Mouse (Mus musculus) right cerebral cortex, postnatal 14 days (tissue): ENCODE data around the gene Slc52a3.
A peak's percentile ranks its signal among the peaks of the same experiment; 100 is the strongest.
"Not testable (repeated sequence)": the region's sequence is repeated elsewhere in the genome, so short reads cannot be mapped to it uniquely, and the experiment has no call there.

Experiments
- DNase-seq: peaks from one replicate; pipeline ENCODE4 v3.0.0; 2022

Gene Slc52a3

DNA sequence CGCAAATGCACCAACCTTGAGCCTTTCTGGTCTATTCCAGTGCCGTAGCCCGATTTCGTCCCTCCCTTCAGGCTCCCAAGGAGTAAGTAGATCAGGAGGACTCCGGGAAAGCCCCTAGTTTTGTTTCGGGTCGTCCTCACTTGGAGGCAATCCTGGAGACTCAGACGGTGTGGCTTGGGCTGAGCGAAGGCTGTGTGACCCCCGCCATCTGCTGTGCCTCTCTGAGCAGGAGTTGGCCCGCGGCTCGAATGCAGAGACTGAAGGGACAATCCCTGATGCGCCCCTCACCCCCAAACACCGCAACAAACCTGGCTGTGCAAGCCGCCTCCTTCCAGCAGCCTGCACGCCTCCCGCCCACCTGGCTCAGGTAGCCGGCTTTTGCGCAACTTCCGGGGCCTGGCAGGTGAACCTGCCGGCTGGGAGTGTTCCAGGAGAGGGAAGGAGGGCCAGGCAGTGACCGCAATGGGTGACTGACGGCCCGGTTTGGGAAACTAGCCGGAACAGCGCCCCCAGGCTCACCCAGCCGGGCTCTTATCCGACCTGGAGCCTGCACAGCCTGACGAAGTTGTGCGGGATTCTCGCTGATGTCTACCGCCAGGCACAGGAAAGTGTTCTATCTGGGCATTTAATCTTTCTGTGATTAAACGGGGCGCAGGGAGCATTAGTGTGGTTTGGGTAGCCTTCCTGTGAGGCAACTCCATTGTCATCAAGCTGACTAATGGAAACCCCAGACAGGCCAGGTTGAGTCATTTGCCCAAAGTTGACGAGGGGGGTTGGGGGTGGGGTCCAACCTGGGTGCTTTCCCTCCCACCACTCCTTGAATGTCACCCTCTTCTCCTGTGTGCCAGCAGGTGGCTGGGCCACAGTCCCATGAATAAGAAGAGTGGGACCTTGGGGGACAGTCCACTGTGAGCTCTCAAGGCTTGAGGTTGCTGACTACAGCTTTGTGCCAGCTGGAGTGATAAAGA, 22.4 kb upstream of the Slc52a3 start:
- no peak for DNase-seq

DNA sequence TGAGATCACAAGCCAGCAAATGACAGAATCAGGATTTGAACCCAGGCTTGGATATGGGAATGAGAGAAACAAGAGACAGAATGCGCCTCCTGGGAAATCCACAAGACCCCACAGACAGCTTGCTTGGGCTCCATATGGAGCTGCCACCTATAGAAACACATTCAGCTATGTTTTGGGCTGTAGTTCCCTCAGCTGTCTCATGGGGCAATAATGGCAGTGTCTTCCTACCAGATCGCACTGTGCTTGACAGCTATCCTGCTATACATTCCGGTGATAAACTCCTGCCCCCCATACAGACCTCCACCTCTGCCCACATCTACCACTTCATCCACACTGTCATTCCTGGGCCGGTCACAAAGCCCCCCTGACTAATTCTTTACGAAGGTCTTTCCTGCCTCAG, 21.0 kb upstream of the Slc52a3 start:
- no peak for DNase-seq

DNA sequence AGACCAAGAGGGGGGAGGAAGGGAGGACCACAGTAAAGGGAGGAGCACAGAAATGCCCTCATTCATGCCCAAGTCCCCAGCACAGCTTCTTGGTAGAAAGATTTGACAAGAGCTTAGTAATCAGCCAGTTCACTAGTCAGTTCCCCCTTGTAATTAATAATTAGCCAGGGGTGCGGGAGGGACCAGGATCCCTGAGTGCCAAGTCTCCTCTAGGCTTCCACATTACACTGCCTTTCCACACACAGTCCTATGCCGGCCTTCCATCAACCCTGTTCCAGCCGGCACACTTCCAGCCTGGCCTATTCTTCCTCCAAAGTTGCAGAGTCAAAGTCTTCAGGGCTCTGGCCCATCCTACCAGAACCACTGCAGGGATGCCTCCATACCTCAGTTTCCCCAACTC, 20.2 kb upstream of the Slc52a3 start:
- no peak for DNase-seq

DNA sequence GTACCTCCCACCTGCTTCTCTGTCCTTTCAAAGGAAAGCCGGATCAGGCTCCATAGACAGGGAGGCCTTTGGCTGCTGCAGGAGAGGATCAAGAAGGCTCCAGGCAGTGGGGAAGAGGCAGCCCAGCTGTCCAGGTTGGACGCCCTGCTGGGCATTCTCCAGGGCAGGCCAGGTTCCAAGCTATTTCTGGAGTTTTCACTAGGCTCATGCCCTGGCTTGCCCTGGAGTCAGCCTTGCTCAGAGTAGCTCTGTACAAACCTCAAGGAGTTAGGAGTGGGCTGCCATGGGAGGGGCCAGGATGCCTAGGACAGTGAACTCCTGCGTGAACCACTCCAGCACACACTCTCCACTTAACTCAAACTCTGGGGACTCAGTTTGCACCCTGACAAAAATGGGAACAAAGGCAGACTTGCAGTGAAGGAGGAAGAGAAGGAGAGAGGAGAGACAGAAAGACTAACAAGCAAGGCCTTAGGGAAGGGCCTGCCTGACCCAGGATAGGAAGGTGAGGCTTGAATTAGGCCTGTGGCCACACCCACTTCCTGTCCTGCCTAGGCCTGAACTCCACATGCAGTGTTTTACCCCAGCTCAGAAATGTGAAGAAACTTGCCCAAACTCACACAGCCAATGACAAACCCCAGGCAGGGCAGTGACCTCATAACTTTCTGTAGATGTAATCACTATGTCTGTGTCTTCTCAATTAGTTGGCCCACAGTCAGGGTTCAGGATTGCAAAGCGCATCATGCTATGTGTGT, 18.4 kb upstream of the Slc52a3 start:
- no peak for DNase-seq

DNA sequence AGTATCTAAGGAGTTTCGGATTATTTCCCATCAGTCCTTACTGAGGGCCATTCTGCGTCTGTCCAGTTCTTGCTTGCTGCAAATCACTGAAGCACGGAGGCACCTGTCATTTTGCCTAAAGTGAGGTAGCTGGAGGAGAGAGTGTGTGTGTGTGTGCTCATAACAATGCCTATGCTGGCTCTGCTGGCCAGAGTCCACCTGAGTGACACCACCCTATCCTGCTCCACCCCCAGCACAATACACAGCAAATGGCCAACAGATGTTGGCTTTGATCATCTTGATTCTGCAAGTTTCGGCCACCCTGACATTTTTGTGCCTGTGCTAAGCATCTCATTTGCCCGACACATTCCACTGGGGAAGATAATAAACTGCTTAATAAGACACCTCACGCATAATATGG, 17.8 kb upstream of the Slc52a3 start:
- DNase-seq = no peak

DNA sequence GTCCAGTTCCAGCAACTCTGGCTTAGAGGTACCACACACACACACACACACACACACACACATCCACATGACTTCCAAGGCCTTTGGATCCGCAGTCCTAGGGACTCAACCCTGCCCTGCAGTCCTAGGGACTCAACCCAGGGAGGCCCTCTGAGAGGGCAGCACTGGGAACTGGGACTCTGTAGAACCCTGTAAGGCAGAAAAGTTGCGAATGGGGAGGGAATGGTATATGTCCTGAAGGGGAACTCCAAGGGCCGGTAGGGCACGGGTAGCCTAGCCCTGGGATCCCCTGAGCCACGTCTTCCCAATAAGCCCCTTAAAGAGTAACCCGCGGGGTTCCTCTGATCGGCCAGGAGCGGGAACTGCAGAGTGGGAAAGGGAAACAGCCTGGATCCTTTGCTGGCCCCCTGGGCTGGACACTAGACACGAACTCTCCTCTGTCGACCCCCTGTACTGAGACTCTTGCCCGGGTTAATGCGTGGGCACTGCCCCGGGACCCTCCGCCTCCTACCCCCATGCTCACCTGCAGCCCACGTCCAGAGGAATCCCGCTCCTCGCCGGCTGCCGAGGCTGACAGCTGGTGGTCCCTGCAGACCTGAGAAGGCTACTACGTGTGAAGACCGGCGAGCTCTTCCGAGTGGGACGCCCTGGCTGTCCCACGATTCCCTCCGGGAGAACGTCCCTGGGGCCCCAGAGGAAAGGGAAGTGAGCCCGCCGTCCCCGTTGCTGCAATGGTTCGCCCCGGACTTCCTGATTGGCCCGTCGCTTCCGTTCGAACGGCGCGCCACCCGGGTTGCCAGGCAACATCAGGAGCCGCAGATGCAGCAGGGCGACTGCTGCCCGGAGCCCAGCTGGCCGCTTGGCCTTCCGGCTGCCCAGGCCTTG, 16.6 kb upstream of the Slc52a3 start, which contains the start of gene Fam110a:
Gene Fam110a, minus strand, starts transcription at position 750 of the 885 bp plus-strand sequence.
- DNase-seq = peak; percentile 93

DNA sequence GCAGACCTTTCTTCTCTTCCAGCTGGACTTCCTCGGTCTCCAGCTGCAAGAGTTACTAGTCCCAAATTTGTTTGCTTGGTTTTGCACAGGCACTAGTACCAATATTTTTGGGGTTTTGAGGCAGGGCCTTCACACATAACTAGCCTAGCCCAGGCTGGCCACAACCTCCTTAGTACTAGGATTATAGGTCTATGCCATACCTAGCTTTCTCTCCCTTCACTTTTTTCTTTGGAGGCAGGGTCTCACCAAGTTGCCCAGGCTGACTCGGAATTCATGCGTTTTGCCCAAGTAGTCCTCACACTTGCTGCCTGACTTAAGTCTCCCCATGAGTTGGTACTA, 16.0 kb upstream of the Slc52a3 start:
- no peak for DNase-seq

DNA sequence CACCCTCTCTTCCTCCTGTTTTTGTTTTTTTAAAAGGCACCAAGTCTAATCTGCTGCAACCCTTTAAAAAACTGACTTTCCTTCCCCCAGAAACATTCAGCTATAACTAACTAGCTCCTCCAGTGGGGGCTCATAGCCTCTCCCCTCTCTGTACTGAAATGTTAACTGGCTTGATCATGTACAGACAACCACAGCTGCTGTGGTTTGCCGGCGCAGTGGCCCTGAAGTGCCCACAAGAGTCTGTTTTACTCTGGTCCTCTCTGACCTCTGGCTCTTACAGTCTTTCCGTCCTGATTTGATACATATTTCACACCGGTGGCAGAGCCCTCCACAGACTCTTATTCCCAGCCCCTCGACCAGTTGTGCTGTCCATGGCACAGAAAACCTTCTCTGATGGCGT, 15.0 kb upstream of the Slc52a3 start:
- DNase-seq = no peak

DNA sequence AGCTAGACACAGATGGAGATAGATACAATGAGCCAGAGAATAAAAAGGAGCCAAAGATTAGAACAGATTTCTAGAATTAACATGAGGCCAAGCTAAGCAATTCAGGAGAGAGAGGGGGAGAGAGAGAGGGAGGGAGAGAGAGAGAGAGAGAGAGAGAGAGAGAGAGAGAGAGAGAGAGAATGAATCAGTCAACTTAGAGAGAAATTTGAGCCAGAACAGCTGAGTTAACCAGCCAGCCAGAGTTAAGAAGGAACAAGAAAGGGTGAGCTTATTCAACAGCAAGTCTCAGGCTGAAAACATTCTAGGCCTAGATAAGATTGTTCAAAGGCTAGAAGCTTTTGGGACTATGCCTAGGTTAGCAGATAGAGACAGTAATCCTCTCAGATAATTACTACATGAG, 13.8 kb upstream of the Slc52a3 start:
- no peak for DNase-seq

DNA sequence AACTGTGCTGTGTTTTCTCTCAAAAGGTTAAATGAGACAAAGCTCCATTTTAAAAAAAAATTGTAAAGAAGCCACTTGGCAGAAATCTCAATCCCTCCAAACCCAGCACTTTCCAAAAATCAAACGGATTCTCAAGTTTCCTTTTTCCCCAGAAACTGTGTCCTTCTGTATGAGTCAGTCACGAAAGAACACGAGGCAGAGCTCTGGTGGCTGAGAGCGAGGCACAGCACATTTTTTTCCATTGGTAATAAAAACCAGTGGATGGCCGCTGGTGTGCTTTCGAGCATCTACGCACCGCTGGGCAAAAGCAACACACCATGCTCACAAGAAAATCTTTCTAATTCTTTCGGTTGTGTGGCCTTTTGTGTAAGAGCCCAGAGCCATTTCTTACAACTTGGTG, 12.3 kb upstream of the Slc52a3 start:
- no peak for DNase-seq

DNA sequence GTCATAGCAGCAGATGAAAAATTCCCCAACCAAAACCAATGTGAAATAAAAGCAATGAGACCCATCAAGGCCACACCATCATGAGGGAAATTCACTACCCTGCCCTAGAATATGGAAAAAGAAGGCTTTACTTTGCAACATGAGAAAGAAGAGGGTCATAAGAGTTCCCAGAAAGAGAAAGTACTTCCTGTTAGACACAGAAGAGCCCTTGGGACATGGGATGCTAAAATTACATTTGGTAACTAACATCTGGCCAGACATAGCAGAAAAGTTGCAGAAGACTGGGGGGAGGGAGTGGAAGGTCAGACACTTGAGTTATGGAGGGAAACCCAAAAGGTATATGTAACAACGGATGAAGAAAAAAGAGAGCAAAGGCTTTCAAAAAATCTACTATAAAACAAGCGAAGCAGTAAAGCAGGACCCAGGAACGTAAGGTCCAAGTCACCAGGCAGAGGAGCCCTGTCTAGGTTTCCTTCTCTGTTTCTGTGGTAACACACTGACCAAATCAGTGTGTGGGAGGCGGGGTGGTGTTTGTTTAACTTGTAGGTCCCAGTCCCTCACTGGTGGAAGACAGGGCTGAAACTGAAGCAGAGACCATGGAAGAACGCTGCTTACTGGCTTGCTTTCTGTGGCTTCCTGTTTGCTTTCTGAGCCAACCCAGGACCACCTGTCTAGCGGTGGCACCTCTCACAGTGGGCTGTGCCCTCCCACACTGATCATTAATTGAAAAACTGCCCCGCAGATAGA, 10.7 kb upstream of the Slc52a3 start:
- no peak for DNase-seq

DNA sequence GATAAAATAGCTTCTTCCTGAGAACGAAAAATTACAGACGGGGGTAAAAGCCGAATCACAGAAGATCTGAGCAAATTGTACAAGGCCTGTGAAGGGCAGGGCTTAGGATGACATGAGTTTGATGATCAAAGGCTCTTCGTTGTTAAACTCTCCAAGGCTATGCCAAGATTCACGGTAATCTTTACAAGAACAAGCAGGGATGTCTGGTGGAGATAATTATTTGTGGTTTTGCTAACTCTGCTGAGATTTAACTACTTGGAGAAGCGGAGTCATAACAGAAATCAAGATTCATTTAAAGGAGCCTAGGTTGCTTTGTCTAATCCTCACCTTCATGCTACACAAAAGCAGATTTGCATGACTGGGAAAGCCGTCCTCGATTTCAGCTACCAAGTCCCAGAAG, 9.4 kb upstream of the Slc52a3 start:
- DNase-seq = no peak

DNA sequence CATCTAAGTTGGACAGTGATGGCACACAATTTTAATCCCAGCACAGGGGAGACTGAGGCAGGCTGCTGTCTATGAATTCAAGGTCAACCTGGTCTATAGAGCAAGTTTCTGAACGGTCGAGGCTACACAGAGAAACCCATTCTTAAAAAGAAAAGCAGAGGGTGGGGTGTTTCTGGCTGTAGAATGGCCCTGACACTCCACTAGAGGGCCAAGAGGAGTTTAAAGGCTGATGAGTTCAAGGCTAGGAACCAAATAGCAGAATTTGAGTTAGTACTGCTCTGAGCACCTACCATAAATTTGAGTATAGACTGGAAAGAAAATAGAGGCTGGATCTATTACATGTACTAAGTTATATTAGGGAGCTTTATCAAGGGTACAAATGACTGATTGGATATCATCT, 7.3 kb upstream of the Slc52a3 start:
- DNase-seq = no peak

DNA sequence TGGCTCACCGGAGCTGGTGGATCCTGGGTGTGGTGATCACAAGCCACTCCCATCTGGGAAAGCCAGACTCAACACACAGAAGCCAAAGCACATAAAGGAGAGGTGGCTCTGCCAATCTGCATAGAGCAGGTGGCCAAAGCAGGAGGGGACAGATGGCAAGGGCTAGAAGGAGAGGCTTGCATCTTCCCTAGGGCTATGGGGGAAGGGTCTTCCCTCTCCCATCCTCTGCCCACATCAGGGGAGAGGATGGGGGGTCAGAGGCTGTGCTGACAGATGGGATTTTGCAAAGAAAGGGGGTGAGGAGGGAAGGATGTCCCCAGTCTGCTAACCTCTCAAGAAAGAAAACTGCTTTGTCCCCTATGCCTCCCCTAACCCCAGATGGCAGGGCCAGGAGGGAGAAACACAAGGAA, 5.3 kb upstream of the Slc52a3 start:
- no peak for DNase-seq

DNA sequence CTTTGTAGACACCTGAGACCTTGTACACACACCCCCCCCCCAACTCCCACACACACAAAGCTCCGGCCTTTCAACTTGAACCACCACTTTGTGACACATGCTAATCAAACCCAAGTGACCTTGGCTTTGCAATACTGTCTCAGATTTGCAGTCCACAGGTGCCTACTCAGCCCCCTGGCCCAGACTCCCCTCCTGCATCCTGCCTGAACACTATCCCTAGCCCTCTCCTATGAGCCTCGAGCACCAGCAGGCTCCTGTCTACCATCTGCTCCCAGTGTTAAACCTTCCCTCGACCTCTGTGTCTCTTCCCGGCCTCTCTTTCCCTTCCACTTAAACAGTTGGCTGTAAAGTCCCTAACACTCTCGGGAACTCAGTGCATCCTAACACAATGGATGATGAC, 4.9 kb upstream of the Slc52a3 start:
- DNase-seq = no peak

DNA sequence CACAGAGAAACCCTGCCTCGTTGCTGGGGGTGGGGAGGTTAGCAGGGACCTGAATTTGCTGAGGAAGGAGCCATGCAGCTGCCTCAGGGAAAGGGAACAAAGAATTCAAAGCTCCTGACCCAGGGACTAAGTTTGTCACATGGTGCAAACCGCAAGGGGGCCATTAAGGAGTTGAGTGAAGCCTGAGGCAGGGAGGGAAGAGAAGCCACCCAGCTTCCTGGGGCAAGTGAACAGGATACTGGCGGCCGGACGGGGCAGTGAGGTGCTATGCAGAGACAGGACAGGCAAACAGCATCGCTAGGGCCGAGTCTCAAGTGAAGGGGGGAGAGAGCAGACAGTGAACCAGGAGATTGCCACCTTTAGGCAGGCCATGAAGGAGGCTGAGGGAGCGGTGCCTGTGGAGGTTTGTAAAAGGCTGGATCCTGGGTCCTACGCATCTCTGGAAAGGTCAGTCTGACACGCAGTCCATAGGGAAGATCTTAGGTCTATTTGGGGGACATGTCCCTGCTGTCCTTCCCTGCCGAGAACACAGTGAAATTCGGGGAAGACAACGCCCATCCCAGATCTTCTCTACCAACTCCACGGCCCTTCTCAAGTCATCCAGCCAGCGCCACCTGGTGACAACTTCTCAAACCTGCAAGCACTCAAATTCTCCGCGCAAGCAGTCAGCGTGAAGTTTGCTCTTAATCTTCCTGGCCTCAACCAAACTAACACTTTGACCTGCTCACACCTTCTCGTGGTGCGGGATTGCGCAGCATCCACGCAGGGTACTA, 1.8 kb upstream of the Slc52a3 start:
- peak; percentile 80 for DNase-seq

DNA sequence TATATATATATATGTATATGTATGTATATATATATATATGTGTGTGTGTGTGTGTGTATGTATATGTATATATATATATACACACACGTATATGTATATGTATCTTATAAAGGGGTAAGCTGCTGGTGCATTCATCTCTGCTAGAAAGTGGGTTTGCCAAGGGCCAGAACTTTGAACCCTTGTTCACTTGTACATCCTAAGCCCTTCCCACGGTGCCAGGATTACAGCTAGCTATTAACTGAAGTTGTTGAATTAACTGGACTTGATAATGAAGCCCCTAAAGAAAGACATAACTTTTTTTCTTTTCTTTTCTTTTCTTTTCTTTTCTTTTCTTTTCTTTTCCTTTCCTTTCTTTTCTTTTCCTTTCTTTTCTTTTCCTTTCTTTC, 872 bp downstream of the Slc52a3 start:
- DNase-seq = not testable (repeated sequence)

DNA sequence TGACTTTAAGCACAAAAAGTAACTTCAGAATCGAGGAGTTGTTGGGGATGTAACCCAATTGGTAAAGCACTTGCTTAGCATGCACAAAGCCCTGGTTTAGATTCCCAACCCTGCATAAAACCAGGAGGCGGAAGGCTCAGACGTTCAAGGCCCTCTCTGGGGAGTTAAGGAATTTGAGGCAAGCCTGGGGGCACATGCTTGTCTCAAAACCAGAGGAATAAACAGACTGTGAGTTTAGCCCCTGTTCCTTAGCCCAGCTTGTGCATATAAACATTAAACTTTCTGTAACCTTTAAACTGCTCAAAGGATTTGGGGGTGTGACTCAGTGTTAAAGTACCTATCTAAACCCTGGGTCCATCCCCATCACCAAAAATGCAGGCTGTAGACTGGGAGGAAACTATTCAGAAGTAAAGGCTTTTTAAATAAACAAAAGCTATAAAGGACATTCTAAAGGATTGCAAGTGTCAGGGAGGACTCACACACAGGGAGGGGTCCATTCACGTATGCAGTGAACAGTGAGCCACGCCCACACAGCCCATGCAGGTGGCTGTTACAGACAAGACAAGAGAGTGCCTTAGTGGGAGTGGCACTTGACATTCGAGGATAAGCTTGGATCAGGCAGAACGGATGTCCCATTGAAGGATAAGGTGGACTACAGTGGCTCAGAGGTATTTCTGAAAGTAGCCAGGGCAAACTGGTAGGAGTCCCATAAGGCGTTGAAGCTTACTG, 1.6 kb downstream of the Slc52a3 start:
- DNase-seq = no peak

DNA sequence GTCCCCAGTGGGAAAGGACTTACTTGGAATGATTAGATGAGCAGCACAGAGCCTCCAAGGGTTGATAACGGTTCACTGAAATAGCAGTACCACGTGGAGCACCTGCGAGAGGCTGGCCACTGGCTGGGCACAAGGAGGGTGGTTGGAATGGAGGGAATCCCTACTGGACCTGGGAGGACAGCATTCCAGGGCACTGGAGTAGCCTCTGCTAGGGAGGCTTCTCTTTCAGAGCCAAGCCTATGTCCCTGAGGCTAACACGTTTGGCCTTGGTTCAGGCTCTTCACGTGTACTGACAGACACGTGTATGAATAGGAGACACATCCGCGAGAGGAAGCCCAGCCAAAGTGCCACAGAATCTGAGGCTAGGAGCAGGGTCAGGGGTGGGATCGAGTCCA, 2.2 kb downstream of the Slc52a3 start:
- DNase-seq = no peak

DNA sequence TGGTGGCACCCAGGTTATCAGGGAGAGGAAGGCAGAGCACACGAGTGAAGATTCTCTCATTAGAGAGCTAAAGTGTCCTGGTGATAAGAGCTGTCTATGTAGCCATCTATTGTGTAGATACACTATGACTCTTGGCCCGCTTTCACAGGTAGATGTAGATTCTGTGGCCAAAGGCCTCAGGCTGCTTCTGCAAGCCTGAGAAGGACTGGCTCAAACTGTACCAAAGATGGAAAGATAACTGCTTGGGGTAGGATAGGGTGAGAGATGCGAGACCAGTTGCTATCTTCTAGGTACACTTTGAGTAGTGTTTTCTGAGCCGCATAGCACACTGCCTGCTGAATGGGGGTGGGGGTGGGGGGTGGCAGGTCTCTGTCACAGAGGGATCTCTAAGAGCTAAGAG, 2.6 kb downstream of the Slc52a3 start:
- DNase-seq = no peak
